Mouse (Mus musculus): ENCODE measurements around the gene Sap18.

DNA sequence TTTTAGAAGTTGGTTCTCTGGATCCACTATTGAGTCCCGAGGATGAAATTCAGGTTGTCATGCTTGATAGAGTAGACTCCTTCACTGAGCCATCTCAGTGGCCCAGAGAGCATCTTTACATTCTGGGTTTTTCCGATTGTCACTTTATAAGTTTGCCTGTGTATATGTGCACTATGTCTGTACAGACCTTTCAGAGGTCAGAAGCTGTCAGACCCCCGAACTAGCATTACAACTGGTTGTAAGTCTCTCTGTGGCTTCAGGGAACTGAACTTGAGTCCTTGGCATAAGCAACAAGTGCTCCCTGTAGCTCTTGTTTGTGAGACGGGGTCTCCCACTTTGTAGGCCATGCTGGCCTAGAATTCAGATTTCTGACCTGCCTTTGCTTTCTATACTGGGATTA is 5.8 kb downstream of the Sap18 start:
- TF ChIP-seq EP300 (IDR thresholded peaks at IDR 0.05; ENCODE audit: low read depth) (no peak), CTCF (IDR thresholded peaks at IDR 0.05; ENCODE audit: low read depth) (no peak)
